Mouse (Mus musculus) ES-Bruce4 (cell line): ENCODE data around the gene Fundc1. TPM values are rescaled to one million over a fixed set of nuclear protein-coding genes. Genes with fewer than 3 reads are reported as not detected.
"Not testable (repeated sequence)": the region's sequence is repeated elsewhere in the genome, so short reads cannot be mapped to it uniquely, and the experiment has no call there.

ENCODE experiments used
- H3K27ac ChIP-seq: 2 replicates; pipeline ENCODE4 v1.5.1; 2012; ENCODE audit warnings: low read length, inconsistent platforms; ENCODE audit not compliant: insufficient read depth
- H3K27me3 ChIP-seq: 2 replicates; pipeline ENCODE4 v1.6.1; 2012; ENCODE audit warnings: mild to moderate bottlenecking, low read length, inconsistent platforms; ENCODE audit not compliant: control insufficient read depth, poor library complexity, insufficient read depth, severe bottlenecking
- H3K36me3 ChIP-seq: 2 replicates; pipeline ENCODE4 v1.6.1; 2012; ENCODE audit warnings: inconsistent platforms, mild to moderate bottlenecking, low read length, moderate library complexity; ENCODE audit not compliant: control insufficient read depth, poor library complexity, insufficient read depth, severe bottlenecking
- H3K4me1 ChIP-seq: one replicate; pipeline ENCODE4 v1.8.1; 2011; ENCODE audit warnings: low read length; ENCODE audit not compliant: control insufficient read depth, insufficient read depth
- H3K4me3 ChIP-seq: 2 replicates; pipeline ENCODE4 v1.5.1; 2011; ENCODE audit warnings: low read depth, mild to moderate bottlenecking, low read length
- H3K9ac ChIP-seq: 2 replicates; pipeline ENCODE4 v1.6.1; 2012; ENCODE audit warnings: low read depth, mild to moderate bottlenecking, inconsistent platforms; ENCODE audit not compliant: poor library complexity, severe bottlenecking
- H3K9me3 ChIP-seq: replicated peaks from 2 replicates; pipeline ENCODE4 v1.6.1; 2012; ENCODE audit warnings: mild to moderate bottlenecking, low read length, inconsistent platforms; ENCODE audit not compliant: control insufficient read depth, poor library complexity, insufficient read depth, severe bottlenecking
- CTCF ChIP-seq: IDR thresholded peaks from one replicate; pipeline ENCODE4 v1.8.1; 2011; ENCODE audit warnings: low read depth, low read length
- EP300 ChIP-seq: IDR thresholded peaks from 2 replicates; pipeline ENCODE4 v1.6.1; 2011; ENCODE audit warnings: low read depth, low read length; ENCODE audit not compliant: insufficient read depth
- POLR2A ChIP-seq: IDR thresholded peaks from one replicate; pipeline ENCODE4 v1.8.1; 2011; ENCODE audit warnings: low read length; ENCODE audit not compliant: insufficient read depth
- polyA plus RNA-seq: library from polyadenylated mRNA; stranded (reverse); fragments of >200 nt; gene quantifications from 2 replicates; pipeline ENCODE4 v1.2.4, GENCODE M21; 2011; ENCODE audit warnings: low read depth; ENCODE audit not compliant: missing spikeins, insufficient read depth, insufficient read length

Gene Fundc1
- polyA plus RNA-seq, 1 experiment = 31.3 TPM

- H3K27ac ChIP-seq = peak overlapping the region; percentile 79
- TF ChIP-seq EP300 = 0 out of 2 replicates have a peak, but pooled peaks have one; percentile 51
- not testable (repeated sequence) for H3K9ac ChIP-seq, H3K4me1 ChIP-seq, H3K27me3 ChIP-seq, H3K36me3 ChIP-seq, H3K4me3 ChIP-seq, H3K9me3 ChIP-seq
Measured at GRCm38 (mm10) chrX:17551586-17551985, 20.5 kb downstream of the Fundc1 start.

- no peaks in the 10 kb centered on the region for H3K27me3 ChIP-seq
- no peaks in the 10 kb centered on the region for H3K36me3 ChIP-seq
- no peaks in the 10 kb centered on the region for H3K9me3 ChIP-seq
- H3K4me3 ChIP-seq = no peak overlapping the region
- no peak overlapping the region for H3K9ac ChIP-seq
- TF ChIP-seq CTCF = no peak
- TF ChIP-seq POLR2A = no peak
- TF ChIP-seq EP300 = no peak
- peaks cover 1% of the 10 kb centered on the region for H3K4me1 ChIP-seq
- no peak overlapping the region for H3K27ac ChIP-seq
Measured at GRCm38 (mm10) chrX:17547143-17547806, 24.9 kb downstream of the Fundc1 start.

- Histone ChIP-seq H3K27ac (no peak overlapping the region), H3K9ac (no peak overlapping the region), H3K36me3 (no peaks in the 10 kb centered on the region), H3K4me3 (no peak overlapping the region), H3K9me3 (no peaks in the 10 kb centered on the region), H3K27me3 (no peaks in the 10 kb centered on the region), H3K4me1 (peaks cover 1% of the 10 kb centered on the region)
- TF ChIP-seq CTCF = no peak
- no peak for TF ChIP-seq POLR2A
- TF ChIP-seq EP300 = no peak
Measured at GRCm38 (mm10) chrX:17544860-17545492, 27.1 kb downstream of the Fundc1 start.

GRCm38 (mm10) chrX:17537701-17538100 is 34.4 kb downstream of the Fundc1 start:
- no peaks in the 10 kb centered on the region for H3K27me3 ChIP-seq
- H3K9ac ChIP-seq = no peak overlapping the region
- H3K4me1 ChIP-seq = no peaks in the 10 kb centered on the region
- no peak overlapping the region for H3K27ac ChIP-seq
- no peaks in the 10 kb centered on the region for H3K9me3 ChIP-seq
- TF ChIP-seq POLR2A (no peak), EP300 (no peak)
- no peaks in the 10 kb centered on the region for H3K36me3 ChIP-seq
- no peak overlapping the region for H3K4me3 ChIP-seq

DNA sequence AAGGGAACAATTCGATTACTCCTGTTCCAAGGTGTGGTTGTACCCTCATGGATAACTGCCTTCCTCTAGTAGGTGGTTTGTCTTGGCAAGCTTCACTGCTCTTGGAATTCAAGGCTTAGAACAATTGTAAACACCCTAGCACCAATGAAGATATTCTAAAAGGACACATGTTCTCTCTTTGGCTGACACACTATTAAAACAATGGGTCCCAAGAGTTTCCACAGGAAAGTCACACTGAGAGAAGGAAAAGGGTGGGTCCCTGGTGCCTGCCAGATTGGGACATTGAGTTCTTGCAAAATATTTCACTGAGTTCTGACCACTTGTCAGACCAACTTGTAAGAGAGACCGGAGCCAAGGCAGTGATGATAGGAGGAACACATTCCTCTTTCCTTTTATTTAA is 45.1 kb downstream of the Fundc1 start:
- Histone ChIP-seq H3K27ac (no peak overlapping the region), H3K36me3 (no peaks in the 10 kb centered on the region)
- TF ChIP-seq CTCF (no peak), POLR2A (no peak), EP300 (no peak)

GRCm38 (mm10) chrX:17521221-17521716 is 50.9 kb downstream of the Fundc1 start:
- no peak for TF ChIP-seq CTCF
- TF ChIP-seq EP300 = 0 out of 2 replicates have a peak, but pooled peaks have one; percentile 71
- Histone ChIP-seq H3K27me3 (no peaks in the 10 kb centered on the region), H3K9me3 (no peaks in the 10 kb centered on the region), H3K4me1 (peaks cover 2% of the 10 kb centered on the region), H3K27ac (no peak overlapping the region), H3K4me3 (no peak overlapping the region), H3K9ac (no peak overlapping the region), H3K36me3 (no peaks in the 10 kb centered on the region)

More for the DNA sequence above, 45.1 kb downstream of the Fundc1 start:
- no peaks in the 10 kb centered on the region for H3K9me3 ChIP-seq
- H3K9ac ChIP-seq = no peak overlapping the region
- peaks cover 2% of the 10 kb centered on the region for H3K4me1 ChIP-seq
- no peak overlapping the region for H3K4me3 ChIP-seq
- no peaks in the 10 kb centered on the region for H3K27me3 ChIP-seq
